Mouse (Mus musculus): ENCODE data around the gene A930018P22Rik. TPM values are rescaled to one million over a fixed set of nuclear protein-coding genes. Genes with fewer than 3 reads are reported as not detected.
"Not testable (repeated sequence)": the region's sequence is repeated elsewhere in the genome, so short reads cannot be mapped to it uniquely, and the experiment has no call there.

Gene A930018P22Rik
- polyA plus RNA-seq, 1 experiment from 2014 or later, result not detected

DNA sequence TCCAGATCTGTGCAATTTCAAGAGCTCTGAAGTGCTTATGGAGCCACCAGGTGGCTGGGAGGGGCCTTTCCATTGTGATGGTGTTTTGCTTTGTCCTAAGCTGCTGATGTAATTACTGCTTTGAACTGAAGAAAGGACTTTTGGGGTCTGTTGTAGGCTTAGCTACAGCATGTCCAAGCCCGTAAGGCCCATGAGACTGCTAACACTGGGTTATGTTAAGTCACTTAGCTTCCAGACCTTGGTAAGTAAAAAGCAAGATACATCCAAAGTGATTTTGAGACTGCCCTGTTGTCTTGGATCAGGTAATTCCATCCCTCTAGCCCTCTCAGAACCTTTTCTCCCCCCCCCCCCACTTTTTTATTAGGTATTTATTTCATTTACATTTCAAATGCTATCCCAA, 25.8 kb upstream of the A930018P22Rik start:
- not testable (repeated sequence) for H3K27me3 ChIP-seq (replicated peaks; ENCODE audit: control insufficient read depth, insufficient read depth, low read length); H3K27ac ChIP-seq (ENCODE audit: low read depth, low read length); H3K36me3 ChIP-seq (ENCODE audit: control insufficient read depth, insufficient read depth, low read length); H3K9me3 ChIP-seq (ENCODE audit: control insufficient read depth, low read length); H3K9ac ChIP-seq (ENCODE audit: low read depth, low read length); H3K4me3 ChIP-seq (ENCODE audit: low read length); H3K4me1 ChIP-seq (ENCODE audit: control insufficient read depth, insufficient read depth, low read depth, low read length); ATAC-seq; H3K4me2 ChIP-seq (ENCODE audit: low read length)
- 50% methylated on average over 1 of the region's 1 CpGs for WGBS

DNA sequence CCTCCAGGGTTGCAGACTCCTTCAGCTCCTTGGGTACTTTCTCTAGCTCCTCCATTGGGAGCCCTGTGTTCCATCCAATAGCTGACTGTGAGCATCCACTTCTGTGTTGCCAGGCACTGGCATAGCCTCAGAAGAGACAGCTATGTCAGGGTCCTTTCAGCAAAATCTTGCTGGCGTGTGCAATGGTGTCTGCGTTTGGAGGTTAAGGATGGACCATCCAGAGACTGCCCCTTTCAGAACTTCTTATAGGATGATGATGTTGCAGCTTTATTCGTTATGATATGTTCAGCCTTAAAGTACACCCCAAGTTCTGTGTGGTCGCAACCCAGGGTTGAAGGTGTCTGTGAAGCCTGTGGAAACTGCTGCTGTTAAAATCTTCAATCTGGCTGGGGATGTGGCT, 25.2 kb upstream of the A930018P22Rik start:
- not testable (repeated sequence) for H3K27ac ChIP-seq (ENCODE audit: low read depth, low read length); H3K27me3 ChIP-seq (replicated peaks; ENCODE audit: control insufficient read depth, insufficient read depth, low read length); H3K9me3 ChIP-seq (ENCODE audit: control insufficient read depth, low read length); H3K4me1 ChIP-seq (ENCODE audit: control insufficient read depth, insufficient read depth, low read depth, low read length); H3K4me2 ChIP-seq (ENCODE audit: low read length); H3K9ac ChIP-seq (ENCODE audit: low read depth, low read length); H3K36me3 ChIP-seq (ENCODE audit: control insufficient read depth, insufficient read depth, low read length); ATAC-seq; H3K4me3 ChIP-seq (ENCODE audit: low read length)
- 96% methylated on average over 4 of the region's 4 CpGs for WGBS

DNA sequence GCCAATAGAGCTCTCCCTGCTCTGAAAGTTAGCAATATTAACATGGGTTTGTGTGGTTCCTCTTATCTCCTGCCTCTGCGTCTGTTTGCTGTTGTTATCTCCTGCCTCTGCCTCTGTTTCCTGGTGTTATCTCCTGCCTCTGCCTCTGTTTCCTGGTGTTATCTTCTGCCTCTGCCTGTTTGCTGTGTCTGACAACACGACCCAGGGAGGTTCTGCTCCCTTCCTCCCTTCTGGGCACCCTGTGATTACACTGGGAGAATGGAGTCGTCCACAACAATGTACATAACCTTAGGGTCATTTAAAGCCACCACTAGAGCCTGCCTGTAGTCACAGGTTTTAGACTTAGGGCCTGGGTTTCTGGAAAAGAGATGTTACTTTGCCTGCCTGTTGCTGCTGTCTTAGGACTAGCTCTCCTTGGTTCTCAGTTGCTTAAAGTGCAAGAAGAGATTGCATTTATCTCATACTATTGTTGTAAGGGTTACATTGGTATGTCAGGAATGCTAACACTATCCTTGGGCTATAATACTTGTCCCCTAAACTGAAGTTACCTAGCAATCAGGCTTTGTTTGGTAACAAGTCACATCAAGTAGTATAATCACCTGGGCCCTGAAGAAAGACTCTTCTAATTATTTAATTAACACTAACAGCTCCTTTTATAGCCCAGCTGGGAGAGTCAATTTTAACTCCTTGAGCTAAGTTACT, 23.9 kb upstream of the A930018P22Rik start:
- H3K4me1 ChIP-seq (ENCODE audit: control insufficient read depth, insufficient read depth, low read depth, low read length), result peaks cover 6% of the 10 kb centered on the region
- no peaks in the 10 kb centered on the region for H3K9me3 ChIP-seq (ENCODE audit: control insufficient read depth, low read length)
- H3K4me2 ChIP-seq (ENCODE audit: low read length), result no peak overlapping the region
- no peaks in the 10 kb centered on the region for H3K27me3 ChIP-seq (replicated peaks; ENCODE audit: control insufficient read depth, insufficient read depth, low read length)
- H3K36me3 ChIP-seq (ENCODE audit: control insufficient read depth, insufficient read depth, low read length), result no peaks in the 10 kb centered on the region
- WGBS, result 44% methylated on average over 3 of the region's 3 CpGs
- H3K4me3 ChIP-seq (ENCODE audit: low read length), result no peak overlapping the region
- H3K27ac ChIP-seq (ENCODE audit: low read depth, low read length), result no peak overlapping the region
- ATAC-seq, result no peak
- no peak overlapping the region for H3K9ac ChIP-seq (ENCODE audit: low read depth, low read length)

DNA sequence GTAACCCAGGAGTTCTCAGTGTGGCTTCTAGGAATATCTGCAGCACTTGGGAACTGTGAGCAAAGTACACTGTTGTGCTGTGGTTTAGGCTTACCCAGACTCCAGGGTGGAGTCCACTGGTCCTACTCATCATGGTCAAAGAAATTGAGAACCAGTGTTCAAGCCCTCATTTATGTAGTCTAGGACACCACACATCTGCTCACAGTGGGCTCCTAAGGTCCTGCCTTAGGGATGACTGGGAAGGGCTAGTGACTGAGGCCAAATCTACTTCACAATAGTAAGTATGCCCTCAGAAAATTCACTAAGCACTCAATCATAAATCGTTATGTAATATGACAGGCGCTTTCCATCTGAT, 23.4 kb upstream of the A930018P22Rik start:
- WGBS, result 96% methylated on average over 2 of the region's 2 CpGs
- H3K4me1 ChIP-seq (ENCODE audit: control insufficient read depth, insufficient read depth, low read depth, low read length), result peaks cover 6% of the 10 kb centered on the region
- H3K4me3 ChIP-seq (ENCODE audit: low read length), result no peak overlapping the region
- H3K27me3 ChIP-seq (replicated peaks; ENCODE audit: control insufficient read depth, insufficient read depth, low read length), result no peaks in the 10 kb centered on the region
- ATAC-seq, result no peak
- H3K36me3 ChIP-seq (ENCODE audit: control insufficient read depth, insufficient read depth, low read length), result no peaks in the 10 kb centered on the region
- H3K9ac ChIP-seq (ENCODE audit: low read depth, low read length), result no peak overlapping the region
- no peak overlapping the region for H3K4me2 ChIP-seq (ENCODE audit: low read length)
- H3K27ac ChIP-seq (ENCODE audit: low read depth, low read length), result no peak overlapping the region
- no peaks in the 10 kb centered on the region for H3K9me3 ChIP-seq (ENCODE audit: control insufficient read depth, low read length)

- Histone ChIP-seq H3K9ac (ENCODE audit: low read depth, low read length) (no peak overlapping the region), H3K4me1 (ENCODE audit: control insufficient read depth, insufficient read depth, low read depth, low read length) (peaks cover 6% of the 10 kb centered on the region), H3K27ac (ENCODE audit: low read depth, low read length) (no peak overlapping the region), H3K36me3 (ENCODE audit: control insufficient read depth, insufficient read depth, low read length) (no peaks in the 10 kb centered on the region), H3K9me3 (ENCODE audit: control insufficient read depth, low read length) (no peaks in the 10 kb centered on the region), H3K4me3 (ENCODE audit: low read length) (no peak overlapping the region), H3K4me2 (ENCODE audit: low read length) (no peak overlapping the region), H3K27me3 (replicated peaks; ENCODE audit: control insufficient read depth, insufficient read depth, low read length) (no peaks in the 10 kb centered on the region)
- WGBS, result 61% methylated on average over 1 of the region's 1 CpGs
- ATAC-seq, result no peak
These were observed 22.6 kb upstream of the A930018P22Rik start for GRCm38 (mm10) chr2:104099946-104100345.

GRCm38 (mm10) chr2:104104800-104105199, 17.8 kb upstream of the A930018P22Rik start:
- H3K4me3 ChIP-seq (ENCODE audit: low read length), result no peak overlapping the region
- no peaks in the 10 kb centered on the region for H3K4me1 ChIP-seq (ENCODE audit: control insufficient read depth, insufficient read depth, low read depth, low read length)

GRCm38 (mm10) chr2:104109021-104109420, 13.5 kb upstream of the A930018P22Rik start:
- not testable (repeated sequence) for H3K4me2 ChIP-seq (ENCODE audit: low read length); H3K4me3 ChIP-seq (ENCODE audit: low read length); H3K27ac ChIP-seq (ENCODE audit: low read depth, low read length); ATAC-seq; H3K9me3 ChIP-seq (ENCODE audit: control insufficient read depth, low read length); H3K4me1 ChIP-seq (ENCODE audit: control insufficient read depth, insufficient read depth, low read depth, low read length); H3K9ac ChIP-seq (ENCODE audit: low read depth, low read length); H3K27me3 ChIP-seq (replicated peaks; ENCODE audit: control insufficient read depth, insufficient read depth, low read length); H3K36me3 ChIP-seq (ENCODE audit: control insufficient read depth, insufficient read depth, low read length)
- 91% methylated on average over 2 of the region's 2 CpGs for WGBS

More at GRCm38 (mm10) chr2:104104800-104105199, 17.8 kb upstream of the A930018P22Rik start:
- WGBS, result 92% methylated on average over 6 of the region's 6 CpGs
- H3K9ac ChIP-seq (ENCODE audit: low read depth, low read length), result no peak overlapping the region
- ATAC-seq, result no peak
- H3K27ac ChIP-seq (ENCODE audit: low read depth, low read length), result no peak overlapping the region
- H3K9me3 ChIP-seq (ENCODE audit: control insufficient read depth, low read length), result no peaks in the 10 kb centered on the region
- no peaks in the 10 kb centered on the region for H3K36me3 ChIP-seq (ENCODE audit: control insufficient read depth, insufficient read depth, low read length)
- H3K27me3 ChIP-seq (replicated peaks; ENCODE audit: control insufficient read depth, insufficient read depth, low read length), result no peaks in the 10 kb centered on the region
- H3K4me2 ChIP-seq (ENCODE audit: low read length), result no peak overlapping the region

- 79% methylated on average over 2 of the region's 2 CpGs for WGBS
- Histone ChIP-seq H3K4me2 (ENCODE audit: low read length) (no peak overlapping the region), H3K27ac (ENCODE audit: low read depth, low read length) (no peak overlapping the region), H3K4me1 (ENCODE audit: control insufficient read depth, insufficient read depth, low read depth, low read length) (no peaks in the 10 kb centered on the region), H3K4me3 (ENCODE audit: low read length) (no peak overlapping the region), H3K9ac (ENCODE audit: low read depth, low read length) (no peak overlapping the region), H3K36me3 (ENCODE audit: control insufficient read depth, insufficient read depth, low read length) (no peaks in the 10 kb centered on the region), H3K9me3 (ENCODE audit: control insufficient read depth, low read length) (no peaks in the 10 kb centered on the region), H3K27me3 (replicated peaks; ENCODE audit: control insufficient read depth, insufficient read depth, low read length) (no peaks in the 10 kb centered on the region)
- no peak for ATAC-seq
These were observed 13.0 kb upstream of the A930018P22Rik start for GRCm38 (mm10) chr2:104109528-104109927.

- Histone ChIP-seq H3K27me3 (replicated peaks; ENCODE audit: control insufficient read depth, insufficient read depth, low read length) (no peaks in the 10 kb centered on the region), H3K36me3 (ENCODE audit: control insufficient read depth, insufficient read depth, low read length) (no peaks in the 10 kb centered on the region), H3K9ac (ENCODE audit: low read depth, low read length) (no peak overlapping the region), H3K4me1 (ENCODE audit: control insufficient read depth, insufficient read depth, low read depth, low read length) (no peaks in the 10 kb centered on the region), H3K4me3 (ENCODE audit: low read length) (no peak overlapping the region), H3K27ac (ENCODE audit: low read depth, low read length) (no peak overlapping the region), H3K4me2 (ENCODE audit: low read length) (no peak overlapping the region), H3K9me3 (ENCODE audit: control insufficient read depth, low read length) (no peaks in the 10 kb centered on the region)
- no peak for ATAC-seq
- 86% methylated on average over 4 of the region's 4 CpGs for WGBS
These were observed 12.5 kb upstream of the A930018P22Rik start for GRCm38 (mm10) chr2:104110031-104110430.
